Mouse (Mus musculus) brain, adult 10 weeks (tissue): Measurements from ENCODE around the gene Gfral. TPM values are rescaled to one million over a fixed set of nuclear protein-coding genes. Genes with fewer than 3 reads are reported as not detected.

ENCODE experiments used
- polyA plus RNA-seq: library from polyadenylated mRNA; stranded (reverse); fragments of 350-450 nt; fragmentation: Illumina TruSeq; extraction: RNeasy Lipid Tissue Mini Kit (QIAGEN cat#74804); gene quantifications from one replicate; pipeline ENCODE4 v1.2.3, GENCODE M21; 2015; ENCODE audit warnings: low read depth, low replicate concordance

The Gfral gene
- not detected for polyA plus RNA-seq

DNA sequence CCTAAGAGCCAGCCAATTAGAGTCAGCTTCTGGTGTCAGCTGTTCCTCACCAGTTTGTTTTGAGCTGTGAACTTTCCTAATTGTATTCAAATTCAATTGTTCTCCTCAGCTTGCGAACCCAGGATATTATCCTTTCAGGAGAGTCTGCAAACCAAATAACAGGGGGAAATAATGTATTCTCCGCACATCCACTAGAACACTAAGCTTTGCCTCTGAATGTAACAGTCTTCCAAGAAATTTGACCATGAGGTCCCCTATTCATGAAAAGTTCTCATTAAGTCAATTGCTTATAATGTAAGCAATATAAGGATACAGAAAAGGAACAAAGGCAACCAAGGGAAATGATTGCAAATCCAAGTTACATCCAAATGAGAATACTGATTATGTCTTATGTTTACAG is at the start of gene Gfral:
Gfral (minus strand) TSS at position 101 of the 400 bp plus-strand sequence.

Other genes starting within 250 kb of the Gfral start
- gene Hmgcll1, start 198.8 kb downstream of the Gfral start, polyA plus RNA-seq, result 13.2 TPM
- gene Hcrtr2, start 110.2 kb upstream of the Gfral start, polyA plus RNA-seq, result 3.1 TPM